Mouse (Mus musculus) kidney, embryonic 15.5 days (tissue): Measurements from ENCODE around the gene Xrcc6. TPM values are rescaled to one million over a fixed set of nuclear protein-coding genes. Genes with fewer than 3 reads are reported as not detected.

Experiments
- ATAC-seq: fragments of 200-750 bp; cut with Nextera tagmentation; replicated peaks from 2 replicates; pipeline ENCODE4 v1.8.0; 2017; ENCODE audit warnings: moderate TSS enrichment; ENCODE audit not compliant: low FRiP score
- H3K27ac ChIP-seq: fragments of 300-500 bp; sonication (generic); 2 replicates; pipeline ENCODE4 v1.5.1; 2015; ENCODE audit warnings: mild to moderate bottlenecking, inconsistent platforms
- H3K27me3 ChIP-seq: fragments of 300-500 bp; sonication (generic); 2 replicates; pipeline ENCODE4 v1.6.1; 2015; ENCODE audit warnings: inconsistent platforms
- H3K36me3 ChIP-seq: fragments of 300-500 bp; sonication (generic); 2 replicates; pipeline ENCODE4 v1.6.1; 2015; ENCODE audit warnings: inconsistent platforms
- H3K4me1 ChIP-seq: fragments of 300-500 bp; sonication (generic); 2 replicates; pipeline ENCODE4 v1.6.1; 2015; ENCODE audit warnings: inconsistent platforms
- H3K4me2 ChIP-seq: fragments of 300-500 bp; sonication (generic); 2 replicates; pipeline ENCODE4 v1.6.1; 2015; ENCODE audit warnings: moderate library complexity, mild to moderate bottlenecking, inconsistent platforms
- H3K4me3 ChIP-seq: fragments of 300-500 bp; sonication (generic); replicated peaks from 2 replicates; pipeline ENCODE4 v1.5.1; 2015; ENCODE audit warnings: mild to moderate bottlenecking, inconsistent platforms
- H3K9ac ChIP-seq: fragments of 300-500 bp; sonication (generic); 2 replicates; pipeline ENCODE4 v1.6.1; 2015; ENCODE audit warnings: mild to moderate bottlenecking, inconsistent platforms
- H3K9me3 ChIP-seq: fragments of 300-500 bp; sonication (generic); replicated peaks from 2 replicates; pipeline ENCODE4 v1.6.1; 2016; ENCODE audit warnings: inconsistent platforms
- WGBS: fragments of 180-500 bp; shearing (Covaris S2); methylation state at CpG from one replicate; pipeline ENCODE4 v1.1.7; 2015; ENCODE audit warnings: mixed read lengths; 5-methylcytosine and 5-hydroxymethylcytosine counted together
- polyA plus RNA-seq: library from polyadenylated mRNA; unstranded; fragments of >200 nt; fragmentation: Nextera tagmentation; extraction: Ambion mirVana; gene quantifications from 2 replicates; pipeline ENCODE4 v1.2.1, GENCODE M21; 2015

Xrcc6 gene
- polyA plus RNA-seq: 83.3 and 87.0 TPM in 2 replicates

DNA sequence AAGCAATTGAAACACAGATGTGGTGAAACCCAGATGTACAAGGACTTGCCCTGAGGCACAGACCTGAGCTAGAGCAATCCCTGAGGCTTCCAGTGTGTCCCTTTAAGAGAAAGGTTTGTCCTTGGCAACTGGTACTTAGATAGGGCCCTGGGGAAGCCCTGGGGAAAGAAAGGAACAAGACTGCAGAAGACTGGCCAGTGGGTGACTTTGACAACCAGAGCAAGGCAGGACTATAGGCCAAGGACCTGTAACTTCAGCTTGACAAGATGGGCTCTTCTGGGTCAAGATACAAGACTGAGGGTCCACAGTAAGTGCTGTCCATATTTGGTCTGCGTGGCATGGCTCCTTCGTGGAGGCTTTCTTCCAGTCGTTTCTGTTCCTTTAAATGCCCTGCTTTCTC is at the start of gene Xrcc6:
Gene Xrcc6 (plus strand): TSS at position 190 of the 400 bp plus-strand sequence.
- no peaks in the 10 kb centered on the region for H3K36me3 ChIP-seq
- WGBS: 83% methylated on average over 3 of the region's 3 CpGs
- H3K27me3 ChIP-seq: no peaks in the 10 kb centered on the region
- ATAC-seq: no peak
- no peak within 1 kb of the TSS for H3K4me3 ChIP-seq
- H3K27ac ChIP-seq: no peak within 1 kb of the TSS
- H3K4me2 ChIP-seq: no peak within 1 kb of the TSS
- no peaks in the 10 kb centered on the region for H3K9me3 ChIP-seq
- no peak within 1 kb of the TSS for H3K9ac ChIP-seq
- H3K4me1 ChIP-seq: peaks cover 6% of the 10 kb centered on the region; the same call in 1 of the 2 replicates

DNA sequence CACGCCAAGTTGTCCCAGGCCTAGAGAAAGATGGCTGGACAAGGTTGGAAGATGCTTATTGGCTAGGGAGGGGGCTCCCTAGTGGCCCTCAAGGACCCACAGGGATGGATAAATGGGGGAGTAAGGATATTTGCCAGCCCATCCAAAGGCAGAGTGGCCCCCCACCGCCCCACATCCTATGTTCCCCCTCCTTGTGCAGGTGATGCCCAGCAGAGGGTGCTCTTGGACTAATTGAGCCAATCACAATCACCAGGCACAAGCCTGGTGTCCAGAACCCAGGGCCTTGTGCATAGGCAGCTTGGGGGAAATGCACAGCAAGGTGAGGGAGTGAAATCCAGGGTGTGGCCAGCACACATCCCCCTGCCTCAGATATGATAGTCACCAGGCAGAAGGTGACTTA is 49.4 kb upstream of the Xrcc6 start:
- H3K9ac ChIP-seq: no peak overlapping the region
- no peak for ATAC-seq
- peak overlapping the region; percentile 49 for H3K4me3 ChIP-seq
- peak overlapping the region; percentile 82 for H3K27ac ChIP-seq
- 43% methylated on average over 2 of the region's 2 CpGs for WGBS
- peaks cover 42% of the 10 kb centered on the region for H3K4me1 ChIP-seq
- peak overlapping the region; percentile 73 for H3K4me2 ChIP-seq
- no peaks in the 10 kb centered on the region for H3K9me3 ChIP-seq
- no peaks in the 10 kb centered on the region for H3K27me3 ChIP-seq
- no peaks in the 10 kb centered on the region for H3K36me3 ChIP-seq

DNA sequence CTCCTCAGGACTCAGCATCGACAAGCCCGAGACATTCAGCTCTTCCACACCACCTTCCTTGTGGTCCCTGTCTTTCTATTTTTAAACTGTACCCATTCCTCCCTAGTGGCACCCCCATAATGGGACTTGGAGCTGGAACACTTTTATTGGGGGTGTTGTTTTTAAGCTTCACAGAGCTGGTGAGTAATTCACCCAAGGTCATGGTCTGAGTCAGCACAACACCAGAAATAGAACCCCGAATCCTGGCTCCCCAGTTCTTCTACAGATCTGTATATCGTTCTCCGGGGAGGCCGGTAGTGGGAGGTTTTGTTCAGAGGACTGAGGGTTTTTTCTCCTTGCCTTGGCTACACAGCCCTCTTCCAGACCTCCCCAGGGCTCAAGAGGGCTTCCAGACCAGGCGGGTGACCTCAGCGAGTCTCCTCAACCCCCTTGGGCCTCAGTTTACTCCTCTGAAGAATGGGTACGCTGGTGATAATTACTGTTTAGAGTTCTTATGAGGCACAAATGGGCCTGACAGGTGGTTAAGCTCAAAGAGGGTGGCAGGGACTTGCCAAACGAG is 48.4 kb upstream of the Xrcc6 start:
- no peak for ATAC-seq
- H3K4me1 ChIP-seq: peaks cover 43% of the 10 kb centered on the region
- no peaks in the 10 kb centered on the region for H3K27me3 ChIP-seq
- no peaks in the 10 kb centered on the region for H3K9me3 ChIP-seq
- H3K4me3 ChIP-seq: no peak overlapping the region
- no peak overlapping the region for H3K4me2 ChIP-seq
- H3K27ac ChIP-seq: no peak overlapping the region
- no peaks in the 10 kb centered on the region for H3K36me3 ChIP-seq
- no peak overlapping the region for H3K9ac ChIP-seq
- 85% methylated on average over 10 of the region's 10 CpGs for WGBS

DNA sequence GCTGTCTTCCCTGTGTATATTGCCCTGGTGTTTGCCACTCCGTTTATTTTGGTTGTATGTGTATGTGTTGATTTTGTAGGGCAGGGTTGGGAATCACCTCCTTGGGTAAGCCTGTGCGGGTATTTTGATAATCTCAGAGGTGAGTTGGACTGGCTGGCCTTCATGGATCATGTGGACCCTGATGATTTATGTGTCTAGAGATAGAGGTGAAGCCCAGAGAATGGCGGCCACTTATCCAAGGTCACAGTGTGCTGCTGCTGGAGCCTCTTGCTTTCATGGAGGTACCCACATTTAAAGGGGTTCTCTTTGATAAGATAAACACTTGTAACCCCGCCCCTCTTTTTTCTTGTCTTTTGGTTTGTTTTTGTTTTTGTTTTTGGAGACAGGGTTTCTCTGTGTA is 47.9 kb upstream of the Xrcc6 start:
- no peak overlapping the region for H3K27ac ChIP-seq
- H3K4me3 ChIP-seq: no peak overlapping the region
- no peak overlapping the region for H3K4me2 ChIP-seq
- peaks cover 43% of the 10 kb centered on the region for H3K4me1 ChIP-seq
- no peak overlapping the region for H3K9ac ChIP-seq
- no peak for ATAC-seq
- no peaks in the 10 kb centered on the region for H3K27me3 ChIP-seq
- WGBS: 82% methylated on average over 4 of the region's 4 CpGs
- no peaks in the 10 kb centered on the region for H3K36me3 ChIP-seq
- H3K9me3 ChIP-seq: no peaks in the 10 kb centered on the region

DNA sequence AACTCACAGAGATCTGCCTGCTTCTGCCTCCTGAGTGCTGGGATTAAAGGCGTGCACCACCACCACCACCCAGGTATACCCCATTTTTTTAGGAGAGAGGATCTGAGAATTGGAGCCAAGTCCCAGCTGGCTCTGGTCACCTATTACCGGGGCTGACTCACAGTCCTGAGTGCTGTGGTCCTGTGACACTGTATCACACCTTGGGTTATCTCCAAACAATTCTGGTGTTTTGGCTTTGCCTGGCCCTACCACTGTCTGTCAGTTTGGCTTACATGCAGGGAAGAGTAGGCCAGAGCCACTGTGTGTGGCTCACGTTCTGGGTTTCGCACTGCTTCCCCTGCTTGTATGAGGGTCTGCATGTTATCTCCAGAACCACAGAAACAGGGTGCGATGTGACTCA is 47.4 kb upstream of the Xrcc6 start:
- 87% methylated on average over 5 of the region's 5 CpGs for WGBS

DNA sequence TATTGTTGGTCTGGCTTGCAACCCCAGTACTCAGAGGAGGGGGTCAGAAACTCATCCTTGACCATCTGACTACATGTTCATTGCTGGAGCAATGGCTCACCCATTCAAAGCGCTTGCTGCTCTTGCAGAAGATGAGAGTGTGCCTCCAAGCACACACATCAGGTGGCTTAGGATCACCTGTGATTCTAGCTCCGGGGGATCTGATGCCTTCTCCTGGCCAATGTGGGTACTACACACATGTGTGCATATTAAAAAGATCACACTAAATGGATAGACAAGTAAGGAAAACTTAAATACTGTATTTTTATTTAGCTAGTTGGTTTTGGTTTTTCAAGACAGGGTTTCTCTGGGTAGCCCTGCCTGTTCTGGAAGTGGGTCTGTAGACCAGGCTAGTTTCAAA is 46.6 kb upstream of the Xrcc6 start:
- H3K9ac ChIP-seq: no peak overlapping the region
- WGBS: 94% methylated on average over 2 of the region's 2 CpGs
- H3K4me3 ChIP-seq: no peak overlapping the region
- H3K27me3 ChIP-seq: no peaks in the 10 kb centered on the region
- peaks cover 41% of the 10 kb centered on the region for H3K4me1 ChIP-seq
- H3K4me2 ChIP-seq: no peak overlapping the region
- H3K27ac ChIP-seq: no peak overlapping the region
- H3K36me3 ChIP-seq: no peaks in the 10 kb centered on the region
- H3K9me3 ChIP-seq: no peaks in the 10 kb centered on the region
- no peak for ATAC-seq

More for the DNA sequence above, 47.4 kb upstream of the Xrcc6 start:
- H3K4me3 ChIP-seq: no peak overlapping the region
- no peak for ATAC-seq
- H3K4me1 ChIP-seq: peaks cover 43% of the 10 kb centered on the region
- H3K27ac ChIP-seq: no peak overlapping the region
- no peak overlapping the region for H3K9ac ChIP-seq
- H3K4me2 ChIP-seq: no peak overlapping the region
- no peaks in the 10 kb centered on the region for H3K36me3 ChIP-seq
- no peaks in the 10 kb centered on the region for H3K9me3 ChIP-seq
- H3K27me3 ChIP-seq: no peaks in the 10 kb centered on the region

DNA sequence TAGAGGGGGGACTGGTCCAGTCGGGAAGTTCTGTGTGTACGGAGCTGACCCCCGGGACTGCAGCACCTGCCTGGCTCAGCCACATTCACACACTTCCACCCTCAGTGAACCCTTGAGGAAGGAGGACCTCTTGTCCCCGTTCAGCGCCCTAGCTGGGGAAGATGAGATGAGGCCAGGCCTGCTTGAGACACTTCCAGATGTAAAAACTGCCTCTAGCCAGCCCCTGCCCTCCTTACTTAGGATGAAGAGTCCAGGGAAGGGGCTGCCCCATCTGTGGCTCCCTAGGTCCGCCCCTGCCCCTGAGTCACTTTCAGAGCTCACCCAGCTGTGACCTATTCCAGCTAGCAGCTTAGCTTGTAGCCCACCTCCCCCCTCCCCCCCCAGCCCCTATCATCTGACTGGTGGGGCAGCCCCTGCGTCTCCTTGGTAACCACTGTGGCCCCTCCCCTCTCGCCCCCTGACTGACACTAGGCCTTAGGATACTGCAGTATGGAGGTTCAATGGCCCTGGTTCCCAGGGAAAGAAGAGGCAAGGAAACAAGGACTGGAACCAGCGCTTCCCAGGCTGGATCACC is 44.4 kb upstream of the Xrcc6 start:
- Histone ChIP-seq H3K9ac (no peak overlapping the region), H3K9me3 (no peaks in the 10 kb centered on the region), H3K4me3 (no peak overlapping the region), H3K36me3 (0 out of 2 replicates have a peak, but pooled peaks cover 10% of the 10 kb centered on the region), H3K4me1 (peaks cover 19% of the 10 kb centered on the region), H3K27me3 (no peaks in the 10 kb centered on the region), H3K4me2 (peak overlapping the region; percentile 27; the same call in 1 of the 2 replicates), H3K27ac (peak overlapping the region; percentile 52)
- WGBS: 12% methylated on average over 9 of the region's 9 CpGs
- ATAC-seq: peak; percentile 80

DNA sequence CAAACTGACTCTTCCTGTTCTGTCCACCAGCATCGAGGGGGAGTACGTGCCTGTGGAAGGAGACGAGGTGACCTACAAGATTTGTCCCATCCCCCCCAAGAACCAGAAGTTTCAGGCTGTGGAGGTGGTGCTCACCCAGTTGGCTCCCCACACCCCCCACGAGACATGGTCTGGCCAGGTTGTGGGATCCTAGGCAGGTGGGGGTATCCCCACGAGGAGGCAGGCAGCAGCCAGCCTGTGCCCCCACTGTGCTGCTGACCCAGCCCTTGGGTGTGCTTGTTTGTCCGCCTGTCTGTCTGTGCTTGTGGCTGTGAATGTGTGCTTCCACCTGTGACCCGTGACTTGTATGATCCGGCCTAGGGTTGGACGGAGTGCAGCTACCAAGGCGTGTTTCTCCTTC is 38.6 kb upstream of the Xrcc6 start:
- H3K4me2 ChIP-seq: no peak overlapping the region
- H3K9ac ChIP-seq: no peak overlapping the region
- no peak overlapping the region for H3K27ac ChIP-seq
- no peaks in the 10 kb centered on the region for H3K27me3 ChIP-seq
- no peaks in the 10 kb centered on the region for H3K9me3 ChIP-seq
- H3K4me1 ChIP-seq: 0 out of 2 replicates have a peak, but pooled peaks cover 4% of the 10 kb centered on the region
- H3K36me3 ChIP-seq: peaks cover 45% of the 10 kb centered on the region
- no peak overlapping the region for H3K4me3 ChIP-seq
- WGBS: 75% methylated on average over 10 of the region's 10 CpGs
- no peak for ATAC-seq

DNA sequence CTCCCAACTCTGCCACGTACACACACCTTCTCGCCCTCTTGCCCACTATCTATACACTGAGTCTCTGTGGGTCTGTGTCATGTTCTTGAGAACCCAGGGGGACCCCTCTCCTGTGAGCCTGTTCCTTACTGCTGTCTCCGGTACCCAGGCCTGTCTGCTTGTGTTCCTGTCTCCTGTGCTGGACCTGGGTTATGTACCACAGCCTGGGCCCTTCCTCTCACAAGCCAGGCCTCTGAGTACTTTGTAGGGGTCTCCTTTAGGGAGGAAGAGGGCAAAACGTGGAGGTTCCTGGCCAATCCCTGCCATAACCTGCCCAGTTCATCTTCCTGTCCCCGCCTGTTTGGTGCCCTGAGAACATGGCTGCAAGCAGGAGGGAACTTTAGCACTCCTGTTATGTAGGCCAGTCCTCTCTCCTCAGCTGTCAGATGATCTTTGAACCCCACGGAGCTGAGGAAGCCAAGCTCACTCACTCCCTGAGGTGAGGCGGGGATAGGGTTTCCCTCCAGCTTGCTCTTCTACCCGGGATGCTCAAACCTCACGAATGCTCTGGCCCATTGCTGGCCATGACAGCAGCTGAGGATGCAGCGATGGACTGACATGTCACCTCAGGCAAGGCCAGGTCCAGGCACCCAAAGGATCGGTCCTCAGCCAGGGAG is 38.0 kb upstream of the Xrcc6 start:
- H3K27ac ChIP-seq: no peak overlapping the region
- WGBS: 58% methylated on average over 11 of the region's 11 CpGs
- no peak overlapping the region for H3K4me2 ChIP-seq
- H3K36me3 ChIP-seq: peaks cover 50% of the 10 kb centered on the region
- ATAC-seq: no peak; the same call in none of the 2 replicates
- H3K9me3 ChIP-seq: no peaks in the 10 kb centered on the region
- 0 out of 2 replicates have a peak, but pooled peaks cover 4% of the 10 kb centered on the region for H3K4me1 ChIP-seq
- no peak overlapping the region for H3K9ac ChIP-seq
- H3K4me3 ChIP-seq: no peak overlapping the region
- no peaks in the 10 kb centered on the region for H3K27me3 ChIP-seq

DNA sequence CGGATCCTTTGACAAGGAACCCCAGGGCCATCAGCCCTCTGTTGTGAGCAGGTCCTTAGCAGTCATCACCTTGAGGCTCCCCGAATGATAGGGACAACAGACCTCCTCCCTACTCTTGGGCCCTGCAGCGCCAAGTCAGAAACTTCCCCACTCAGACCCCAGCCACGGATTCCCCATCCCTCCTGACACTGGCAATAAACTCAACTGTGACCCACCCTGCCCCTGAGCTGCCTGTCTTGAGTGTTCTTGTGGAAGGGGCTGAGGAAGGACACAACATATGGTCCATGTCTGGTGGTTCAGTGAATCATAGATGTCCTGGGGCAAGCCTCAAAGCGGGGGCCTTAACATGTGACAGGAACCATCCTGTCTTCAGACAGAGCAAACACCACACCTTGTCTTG is 36.9 kb upstream of the Xrcc6 start:
- Histone ChIP-seq H3K9me3 (no peaks in the 10 kb centered on the region), H3K27ac (no peak overlapping the region), H3K4me2 (no peak overlapping the region)

DNA sequence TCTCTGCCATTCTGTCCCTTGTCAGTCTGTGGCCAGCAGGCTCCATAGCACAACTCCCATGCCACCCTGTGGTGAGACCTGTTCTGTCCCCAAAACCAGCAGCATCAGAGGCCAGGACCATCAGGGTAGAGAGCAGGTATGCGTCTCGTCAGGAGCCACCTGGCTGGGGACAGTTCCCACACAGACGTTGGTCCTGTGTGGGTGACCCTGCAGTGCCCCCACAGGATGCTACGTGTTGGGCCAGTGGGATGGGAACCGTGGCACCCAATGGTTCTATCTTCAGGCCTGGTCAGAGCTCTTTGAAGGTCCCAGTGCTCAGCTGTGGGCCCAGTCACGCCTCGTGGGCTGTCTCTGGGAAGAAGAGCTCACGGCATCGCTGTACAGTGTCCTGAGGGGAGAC is 36.5 kb upstream of the Xrcc6 start:
- no peak for ATAC-seq
- no peaks in the 10 kb centered on the region for H3K27me3 ChIP-seq

More for the DNA sequence above, 36.9 kb upstream of the Xrcc6 start:
- Histone ChIP-seq H3K27me3 (no peaks in the 10 kb centered on the region), H3K36me3 (peaks cover 58% of the 10 kb centered on the region), H3K4me3 (no peak overlapping the region), H3K9ac (no peak overlapping the region), H3K4me1 (0 out of 2 replicates have a peak, but pooled peaks cover 4% of the 10 kb centered on the region)
- no peak for ATAC-seq
- 66% methylated on average over 5 of the region's 5 CpGs for WGBS

DNA sequence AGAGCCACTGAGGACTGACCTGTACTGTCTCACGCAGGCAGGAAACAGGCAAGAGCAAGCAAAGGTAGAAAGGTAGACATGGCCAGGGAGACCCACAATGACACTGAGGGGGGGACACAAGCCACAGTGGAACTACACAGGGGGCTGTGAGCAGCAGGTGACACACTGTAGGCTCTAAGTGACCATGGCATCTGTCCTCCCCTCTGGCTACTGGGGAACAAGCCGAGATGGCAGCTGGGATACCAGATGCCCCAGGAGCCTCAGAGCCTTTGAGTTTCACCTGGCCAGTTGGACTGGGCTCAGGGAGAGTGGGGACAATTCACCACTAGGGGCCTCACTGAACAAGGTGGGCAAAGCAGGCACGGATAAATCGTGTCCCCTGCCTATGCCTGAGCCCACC is 35.3 kb upstream of the Xrcc6 start:
- Histone ChIP-seq H3K27me3 (no peaks in the 10 kb centered on the region), H3K27ac (no peak overlapping the region), H3K4me3 (no peak overlapping the region), H3K4me1 (0 out of 2 replicates have a peak, but pooled peaks cover 4% of the 10 kb centered on the region), H3K36me3 (peaks cover 49% of the 10 kb centered on the region), H3K9ac (no peak overlapping the region), H3K4me2 (no peak overlapping the region), H3K9me3 (no peaks in the 10 kb centered on the region)
- no peak for ATAC-seq
- 85% methylated on average over 4 of the region's 4 CpGs for WGBS

More for the DNA sequence above, 36.5 kb upstream of the Xrcc6 start:
- 89% methylated on average over 9 of the region's 9 CpGs for WGBS
- no peak overlapping the region for H3K4me3 ChIP-seq
- no peak overlapping the region for H3K4me2 ChIP-seq
- no peaks in the 10 kb centered on the region for H3K9me3 ChIP-seq
- H3K36me3 ChIP-seq: peaks cover 58% of the 10 kb centered on the region
- H3K9ac ChIP-seq: no peak overlapping the region
- no peak overlapping the region for H3K27ac ChIP-seq
- 0 out of 2 replicates have a peak, but pooled peaks cover 4% of the 10 kb centered on the region for H3K4me1 ChIP-seq
